Mouse (Mus musculus) embryonic facial prominence, embryonic 11.5 days (tissue): Measurements from ENCODE around the gene Abcd2. TPM values are rescaled to one million over a fixed set of nuclear protein-coding genes. Genes with fewer than 3 reads are reported as not detected.

Experiments used
- ATAC-seq: fragments of 200-750 bp; cut with Nextera tagmentation; replicated peaks from 2 replicates; pipeline ENCODE4 v1.8.0; 2017; ENCODE audit warnings: low read depth; ENCODE audit not compliant: insufficient number of reproducible peaks, low FRiP score, low TSS enrichment
- DNase-seq: peaks from one replicate; pipeline ENCODE4 v3.0.0-alpha.2; 2015; ENCODE audit warnings: low spot score
- H3K27ac ChIP-seq: fragments of 300-500 bp; sonication (generic); replicated peaks from 2 replicates; pipeline ENCODE4 v1.5.1; 2014; ENCODE audit warnings: mild to moderate bottlenecking, low read depth, low read length, control low read depth
- H3K27me3 ChIP-seq: fragments of 300-500 bp; sonication (generic); 2 replicates; pipeline ENCODE4 v1.6.1; 2014; ENCODE audit warnings: mild to moderate bottlenecking, low read length, moderate library complexity, mixed read lengths; ENCODE audit not compliant: control insufficient read depth, insufficient read depth
- H3K36me3 ChIP-seq: fragments of 300-500 bp; sonication (generic); replicated peaks from 2 replicates; pipeline ENCODE4 v1.6.1; 2014; ENCODE audit warnings: low read depth, mild to moderate bottlenecking, low read length, moderate library complexity, mixed read lengths; ENCODE audit not compliant: control insufficient read depth, insufficient read depth
- H3K4me1 ChIP-seq: fragments of 300-500 bp; sonication (generic); 2 replicates; pipeline ENCODE4 v1.6.1; 2014; ENCODE audit warnings: low read length, mixed read lengths; ENCODE audit not compliant: control insufficient read depth, insufficient read depth
- H3K4me2 ChIP-seq: fragments of 300-500 bp; sonication (generic); 2 replicates; pipeline ENCODE4 v1.6.1; 2014; ENCODE audit warnings: low read depth, mild to moderate bottlenecking, control low read depth, low read length, moderate library complexity
- H3K4me3 ChIP-seq: fragments of 300-500 bp; sonication (generic); 2 replicates; pipeline ENCODE4 v1.5.1; 2014; ENCODE audit warnings: low read depth, low read length, control low read depth
- H3K9ac ChIP-seq: fragments of 300-500 bp; sonication (generic); replicated peaks from 2 replicates; pipeline ENCODE4 v1.6.1; 2014; ENCODE audit warnings: mild to moderate bottlenecking, control low read depth, low read length
- H3K9me3 ChIP-seq: fragments of 300-500 bp; sonication (generic); replicated peaks from 2 replicates; pipeline ENCODE4 v1.6.1; 2016; ENCODE audit warnings: mild to moderate bottlenecking, low read length, inconsistent platforms, mixed read lengths; ENCODE audit not compliant: control insufficient read depth
- WGBS: fragments of 180-500 bp; shearing (Covaris S2); extraction: QIAGEN DNeasy Blood & Tissue Kit; methylation state at CpG from one replicate; pipeline ENCODE4 v1.1.7; 2014; 5-methylcytosine and 5-hydroxymethylcytosine counted together
- polyA plus RNA-seq: library from polyadenylated mRNA; unstranded; fragments of >200 nt; fragmentation: Nextera tagmentation; extraction: Ambion mirVana; gene quantifications from 2 replicates; pipeline ENCODE4 v1.2.1, GENCODE M21; 2014

Gene Abcd2
- polyA plus RNA-seq, 1 experiment from 2014 or later = 10.1 TPM

DNA sequence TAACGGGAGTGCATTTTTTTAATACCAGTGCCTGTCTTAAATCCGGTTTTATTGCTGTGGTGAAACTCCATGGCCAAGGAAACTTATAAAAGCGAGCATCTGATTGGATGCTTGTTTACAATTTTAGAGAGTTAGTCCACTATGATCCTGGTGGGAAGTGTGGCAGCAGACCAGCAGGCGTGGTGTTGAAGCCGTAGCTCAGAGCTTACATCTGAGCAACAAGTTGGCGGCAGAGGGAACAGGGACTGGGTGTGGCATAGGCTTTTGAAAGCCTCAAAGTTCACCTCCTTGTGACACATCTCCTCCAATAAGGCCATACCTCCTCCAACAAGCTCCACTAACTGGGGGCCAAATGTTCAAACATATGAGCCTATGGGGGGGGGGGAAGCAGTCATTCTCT, 95.0 kb downstream of the Abcd2 start:
- 87% methylated on average over 6 of the region's 6 CpGs for WGBS
- Histone ChIP-seq H3K4me3 (no peak overlapping the region), H3K36me3 (no peaks in the 10 kb centered on the region), H3K4me1 (no peaks in the 10 kb centered on the region), H3K9me3 (no peaks in the 10 kb centered on the region), H3K9ac (no peak overlapping the region), H3K4me2 (no peak overlapping the region), H3K27me3 (no peaks in the 10 kb centered on the region), H3K27ac (no peak overlapping the region)
- DNase-seq = no peak
- no peak for ATAC-seq

Other genes with a start within 250 kb of the Abcd2 start
- gene Kif21a, start 141.9 kb downstream of the Abcd2 start, polyA plus RNA-seq = 13.3 and 16.3 TPM in 2 replicates
- not detected in 2 replicates for gene CN725425, start 7.7 kb upstream of the Abcd2 start, polyA plus RNA-seq